Mouse (Mus musculus) ES-Bruce4 (cell line): Measurements from ENCODE around the gene Tcn2.

Experiments
- CTCF ChIP-seq: IDR thresholded peaks from one replicate; pipeline ENCODE4 v1.8.1; 2011; ENCODE audit warnings: low read depth, low read length
- POLR2A ChIP-seq: IDR thresholded peaks from one replicate; pipeline ENCODE4 v1.8.1; 2011; ENCODE audit warnings: low read length; ENCODE audit not compliant: insufficient read depth

DNA sequence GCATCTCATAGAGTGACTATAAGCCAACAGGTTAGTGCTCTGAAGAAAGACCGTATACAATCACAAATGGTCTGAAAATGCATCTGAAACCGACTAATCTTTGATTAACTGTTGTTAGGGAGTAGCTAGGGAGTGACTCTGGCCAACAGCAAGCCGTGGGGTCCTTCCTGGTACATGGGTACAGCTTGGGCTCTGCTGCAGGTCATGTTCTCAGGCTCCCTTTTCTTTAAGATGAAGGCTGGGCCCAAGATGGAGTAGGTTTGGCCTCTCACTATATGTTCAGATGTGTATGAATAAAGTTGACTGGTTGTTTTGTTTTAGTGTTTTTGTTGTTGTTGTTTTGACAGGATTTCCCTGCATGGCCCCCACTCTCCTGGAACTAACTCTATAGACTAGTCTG, 29.8 kb upstream of the Tcn2 start:
- TF ChIP-seq CTCF (no peak), POLR2A (no peak)
